Mouse (Mus musculus) neural tube, embryonic 14.5 days (tissue): ENCODE measurements around the gene Med12l. TPM values are rescaled to one million over a fixed set of nuclear protein-coding genes. Genes with fewer than 3 reads are reported as not detected.

Experiments used
- ATAC-seq: fragments of 200-750 bp; cut with Nextera tagmentation; 2 replicates; pipeline ENCODE4 v1.8.0; 2017; ENCODE audit warnings: low read depth, mild to moderate bottlenecking, moderate TSS enrichment, moderate library complexity
- H3K27ac ChIP-seq: fragments of 300-500 bp; sonication (generic); 2 replicates; pipeline ENCODE4 v1.5.1; 2014; ENCODE audit warnings: low read depth, mild to moderate bottlenecking, control low read depth, low read length, moderate library complexity, mixed read lengths
- H3K27me3 ChIP-seq: fragments of 300-500 bp; sonication (generic); 2 replicates; pipeline ENCODE4 v1.6.1; 2014; ENCODE audit warnings: low read length; ENCODE audit not compliant: control insufficient read depth, insufficient read depth
- H3K36me3 ChIP-seq: fragments of 300-500 bp; sonication (generic); 2 replicates; pipeline ENCODE4 v1.6.1; 2014; ENCODE audit warnings: low read length, mixed read lengths; ENCODE audit not compliant: control insufficient read depth, insufficient read depth
- H3K4me1 ChIP-seq: fragments of 300-500 bp; sonication (generic); 2 replicates; pipeline ENCODE4 v1.6.1; 2014; ENCODE audit warnings: low read length; ENCODE audit not compliant: control insufficient read depth, insufficient read depth
- H3K4me2 ChIP-seq: fragments of 300-500 bp; sonication (generic); 2 replicates; pipeline ENCODE4 v1.6.1; 2014; ENCODE audit warnings: mild to moderate bottlenecking, low read depth, low read length, control low read depth
- H3K4me3 ChIP-seq: fragments of 300-500 bp; sonication (generic); 2 replicates; pipeline ENCODE4 v1.5.1; 2014; ENCODE audit warnings: low read depth, low read length, control low read depth, mixed read lengths
- H3K9ac ChIP-seq: fragments of 300-500 bp; sonication (generic); replicated peaks from 2 replicates; pipeline ENCODE4 v1.6.1; 2014; ENCODE audit warnings: low read depth, mild to moderate bottlenecking, control low read depth, low read length, mixed read lengths
- H3K9me3 ChIP-seq: fragments of 300-500 bp; sonication (generic); 2 replicates; pipeline ENCODE4 v1.6.1; 2016; ENCODE audit warnings: low read length; ENCODE audit not compliant: control insufficient read depth
- WGBS: fragments of 180-500 bp; shearing (Covaris S2); extraction: QIAGEN DNeasy Blood & Tissue Kit; methylation state at CpG from one replicate; pipeline ENCODE4 v1.1.7; 2014; 5-methylcytosine and 5-hydroxymethylcytosine counted together
- polyA plus RNA-seq: library from polyadenylated mRNA; unstranded; fragments of >200 nt; fragmentation: Nextera tagmentation; extraction: Ambion mirVana; gene quantifications from 2 replicates; pipeline ENCODE4 v1.2.1, GENCODE M21; 2014

The Med12l gene
- polyA plus RNA-seq, 1 experiment from 2014 or later: 9.9 TPM

GRCm38 (mm10) chr3:59343026-59343425 is 337.4 kb downstream of the Med12l start:
- H3K27ac ChIP-seq: no peak overlapping the region
- H3K9ac ChIP-seq: no peak overlapping the region
- no peaks in the 10 kb centered on the region for H3K4me1 ChIP-seq
- 0 out of 2 replicates have a peak overlapping the region, but pooled peaks have one; percentile 65 for H3K4me3 ChIP-seq
- H3K4me2 ChIP-seq: peak overlapping the region; percentile 63
- 71% methylated on average over 4 of the region's 4 CpGs for WGBS
- no peaks in the 10 kb centered on the region for H3K9me3 ChIP-seq
- no peaks in the 10 kb centered on the region for H3K36me3 ChIP-seq
- no peak for ATAC-seq
- no peaks in the 10 kb centered on the region for H3K27me3 ChIP-seq

- peak; percentile 98 for ATAC-seq
- Histone ChIP-seq H3K4me2 (peak within 1 kb of the TSS; percentile 63), H3K36me3 (no peaks in the 10 kb centered on the region), H3K9ac (peak within 1 kb of the TSS; percentile 73), H3K27ac (peak within 1 kb of the TSS; percentile 1; the same call in 1 of the 2 replicates), H3K4me3 (peak within 1 kb of the TSS; percentile 65), H3K9me3 (no peaks in the 10 kb centered on the region), H3K27me3 (no peaks in the 10 kb centered on the region), H3K4me1 (no peaks in the 10 kb centered on the region)
- 2% methylated on average over 23 of the region's 23 CpGs for WGBS
Measured at GRCm38 (mm10) chr3:59344065-59344905, 338.7 kb downstream of the Med12l start, which contains the start of gene Igsf10. Igsf10 (minus strand) TSS chr3:59344394.

- no peak overlapping the region for H3K27ac ChIP-seq
- no peaks in the 10 kb centered on the region for H3K4me1 ChIP-seq
Measured at GRCm38 (mm10) chr3:59351768-59352167, 346.1 kb downstream of the Med12l start.

GRCm38 (mm10) chr3:59354156-59354555 is 348.5 kb downstream of the Med12l start:
- 86% methylated on average over 3 of the region's 3 CpGs for WGBS
- no peaks in the 10 kb centered on the region for H3K27me3 ChIP-seq
- no peak overlapping the region for H3K4me3 ChIP-seq
- H3K9ac ChIP-seq: no peak overlapping the region
- H3K4me2 ChIP-seq: no peak overlapping the region
- no peaks in the 10 kb centered on the region for H3K9me3 ChIP-seq
- H3K27ac ChIP-seq: no peak overlapping the region
- H3K36me3 ChIP-seq: no peaks in the 10 kb centered on the region
- H3K4me1 ChIP-seq: no peaks in the 10 kb centered on the region
- ATAC-seq: no peak

More at GRCm38 (mm10) chr3:59351768-59352167, 346.1 kb downstream of the Med12l start:
- H3K27me3 ChIP-seq: no peaks in the 10 kb centered on the region
- H3K4me2 ChIP-seq: no peak overlapping the region
- H3K36me3 ChIP-seq: no peaks in the 10 kb centered on the region
- H3K4me3 ChIP-seq: no peak overlapping the region
- H3K9me3 ChIP-seq: no peaks in the 10 kb centered on the region
- no peak for ATAC-seq
- H3K9ac ChIP-seq: no peak overlapping the region

- Histone ChIP-seq H3K36me3 (no peaks in the 10 kb centered on the region), H3K9me3 (no peaks in the 10 kb centered on the region), H3K27me3 (no peaks in the 10 kb centered on the region), H3K4me2 (no peak overlapping the region), H3K4me1 (no peaks in the 10 kb centered on the region), H3K27ac (no peak overlapping the region), H3K4me3 (no peak overlapping the region), H3K9ac (no peak overlapping the region)
- no peak for ATAC-seq
Measured at GRCm38 (mm10) chr3:59360102-59360501, 354.5 kb downstream of the Med12l start.

GRCm38 (mm10) chr3:59361895-59362294 is 356.3 kb downstream of the Med12l start:
- Histone ChIP-seq H3K36me3 (no peaks in the 10 kb centered on the region), H3K4me2 (no peak overlapping the region), H3K4me1 (no peaks in the 10 kb centered on the region), H3K27ac (no peak overlapping the region), H3K4me3 (no peak overlapping the region), H3K9ac (no peak overlapping the region), H3K9me3 (no peaks in the 10 kb centered on the region), H3K27me3 (no peaks in the 10 kb centered on the region)
- WGBS: 86% methylated on average over 1 of the region's 1 CpGs
- ATAC-seq: no peak

Other genes starting within 250 kb of the Med12l start
- not detected in 2 replicates for gene Mindy4b-ps, start 183.5 kb upstream of the Med12l start, polyA plus RNA-seq
- gene Clrn1, start 120.5 kb upstream of the Med12l start, polyA plus RNA-seq: 1.3 and 1.5 TPM in 2 replicates
- gene Gpr171, start 96.0 kb downstream of the Med12l start, polyA plus RNA-seq: 1.8 and 2.0 TPM in 2 replicates
- gene P2ry14, start 147.8 kb downstream of the Med12l start, polyA plus RNA-seq: 5.7 and 6.2 TPM in 2 replicates
- gene Gpr87, start 189.3 kb downstream of the Med12l start, polyA plus RNA-seq: 0.22 and 0.46 TPM in 2 replicates
- gene P2ry13, start 205.1 kb downstream of the Med12l start, polyA plus RNA-seq: 1.7 and 2.3 TPM in 2 replicates